Mouse (Mus musculus) limb, embryonic 11.5 days (tissue): ENCODE results near the gene Timm17a. TPM values are rescaled to one million over a fixed set of nuclear protein-coding genes. Genes with fewer than 3 reads are reported as not detected.

Source experiments
- ATAC-seq: fragments of 200-750 bp; cut with Nextera tagmentation; 2 replicates; pipeline ENCODE4 v1.8.0; 2017; ENCODE audit warnings: low read depth; ENCODE audit not compliant: insufficient number of reproducible peaks, low FRiP score, low TSS enrichment
- DNase-seq: peaks from one replicate; pipeline ENCODE4 v3.0.0-alpha.2; 2015; ENCODE audit warnings: low spot score
- H3K27ac ChIP-seq: fragments of 300-500 bp; sonication (generic); replicated peaks from 2 replicates; pipeline ENCODE4 v1.5.1; 2014; ENCODE audit warnings: low read depth, mild to moderate bottlenecking, low read length
- H3K27me3 ChIP-seq: fragments of 300-500 bp; sonication (generic); 2 replicates; pipeline ENCODE4 v1.6.1; 2014; ENCODE audit warnings: mild to moderate bottlenecking, low read length, mixed read lengths; ENCODE audit not compliant: control insufficient read depth, insufficient read depth
- H3K36me3 ChIP-seq: fragments of 300-500 bp; sonication (generic); 2 replicates; pipeline ENCODE4 v1.6.1; 2014; ENCODE audit warnings: mild to moderate bottlenecking, low read length, moderate library complexity, mixed read lengths; ENCODE audit not compliant: control insufficient read depth, insufficient read depth
- H3K4me1 ChIP-seq: fragments of 300-500 bp; sonication (generic); 2 replicates; pipeline ENCODE4 v1.6.1; 2014; ENCODE audit warnings: low read length, mixed read lengths; ENCODE audit not compliant: control insufficient read depth, insufficient read depth
- H3K4me2 ChIP-seq: fragments of 300-500 bp; sonication (generic); 2 replicates; pipeline ENCODE4 v1.6.1; 2014; ENCODE audit warnings: low read depth, mild to moderate bottlenecking, moderate library complexity; ENCODE audit not compliant: severe bottlenecking
- H3K4me3 ChIP-seq: fragments of 300-500 bp; sonication (generic); 2 replicates; pipeline ENCODE4 v1.5.1; 2014; ENCODE audit warnings: low read depth, low read length
- H3K9ac ChIP-seq: fragments of 300-500 bp; sonication (generic); 2 replicates; pipeline ENCODE4 v1.6.1; 2014; ENCODE audit warnings: mild to moderate bottlenecking, low read length
- H3K9me3 ChIP-seq: fragments of 300-500 bp; sonication (generic); 2 replicates; pipeline ENCODE4 v1.6.1; 2016; ENCODE audit warnings: low read length; ENCODE audit not compliant: control insufficient read depth
- WGBS: fragments of 180-500 bp; shearing (Covaris S2); extraction: QIAGEN DNeasy Blood & Tissue Kit; methylation state at CpG from one replicate; pipeline ENCODE4 v1.1.7; 2014; 5-methylcytosine and 5-hydroxymethylcytosine counted together
- polyA plus RNA-seq: library from polyadenylated mRNA; unstranded; fragments of >200 nt; fragmentation: Nextera tagmentation; extraction: Ambion mirVana; gene quantifications from 2 replicates; pipeline ENCODE4 v1.2.1, GENCODE M21; 2014

The Timm17a gene
- polyA plus RNA-seq, 1 experiment from 2014 or later: 189 TPM

DNA sequence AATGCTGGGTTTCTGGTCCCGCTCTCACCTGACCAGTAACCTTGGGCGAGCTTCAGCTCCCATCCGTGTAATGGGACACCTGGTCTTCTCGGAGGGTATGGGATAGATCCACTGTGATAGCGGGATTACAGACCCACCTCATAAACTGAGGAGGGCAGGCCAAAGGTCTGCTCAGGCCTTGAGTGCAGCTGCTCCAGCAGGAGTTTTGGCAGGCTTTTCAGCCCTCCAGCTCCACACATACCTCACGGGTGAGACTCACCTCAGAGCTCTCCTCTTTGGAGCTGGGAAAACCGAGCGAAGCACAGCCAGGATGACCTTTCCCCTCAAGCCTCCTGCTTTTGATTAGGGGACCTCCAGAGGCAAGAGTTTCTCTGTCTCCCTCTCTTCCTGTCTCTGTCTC lies 62.2 kb downstream of the Timm17a start:
- Histone ChIP-seq H3K4me1 (peaks cover 14% of the 10 kb centered on the region), H3K27ac (no peak overlapping the region), H3K4me2 (no peak overlapping the region), H3K9me3 (no peaks in the 10 kb centered on the region), H3K9ac (no peak overlapping the region), H3K36me3 (no peaks in the 10 kb centered on the region), H3K4me3 (no peak overlapping the region), H3K27me3 (0 out of 2 replicates have a peak, but pooled peaks cover 2% of the 10 kb centered on the region)
- DNase-seq (no peak), ATAC-seq (no peak)
- WGBS: 56% methylated on average over 8 of the region's 8 CpGs

DNA sequence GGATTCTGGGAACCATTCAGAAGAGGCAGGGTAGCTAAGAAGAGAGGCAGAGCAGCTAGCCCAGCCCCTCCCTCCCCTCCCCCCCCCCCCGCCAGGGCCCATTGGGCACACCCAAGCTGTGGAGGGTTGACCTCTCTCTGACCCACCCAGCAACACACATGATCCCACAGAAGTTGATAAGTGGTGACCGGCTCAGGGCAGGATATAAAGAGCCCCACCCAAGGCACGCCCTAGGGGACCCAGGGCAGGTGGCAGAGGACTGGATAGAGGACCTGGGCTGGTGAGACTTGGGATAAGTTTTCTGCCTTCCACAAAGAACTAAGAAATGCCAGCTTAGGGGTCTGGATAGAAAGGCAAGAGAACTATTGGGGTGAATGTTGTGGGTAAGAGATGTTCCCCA lies 62.9 kb downstream of the Timm17a start:
- Histone ChIP-seq H3K4me1 (peaks cover 14% of the 10 kb centered on the region), H3K4me3 (no peak overlapping the region), H3K27me3 (0 out of 2 replicates have a peak, but pooled peaks cover 2% of the 10 kb centered on the region), H3K9ac (no peak overlapping the region), H3K4me2 (no peak overlapping the region), H3K27ac (no peak overlapping the region), H3K36me3 (no peaks in the 10 kb centered on the region), H3K9me3 (no peaks in the 10 kb centered on the region)
- ATAC-seq (no peak), DNase-seq (no peak)
- WGBS: 80% methylated on average over 2 of the region's 3 CpGs

DNA sequence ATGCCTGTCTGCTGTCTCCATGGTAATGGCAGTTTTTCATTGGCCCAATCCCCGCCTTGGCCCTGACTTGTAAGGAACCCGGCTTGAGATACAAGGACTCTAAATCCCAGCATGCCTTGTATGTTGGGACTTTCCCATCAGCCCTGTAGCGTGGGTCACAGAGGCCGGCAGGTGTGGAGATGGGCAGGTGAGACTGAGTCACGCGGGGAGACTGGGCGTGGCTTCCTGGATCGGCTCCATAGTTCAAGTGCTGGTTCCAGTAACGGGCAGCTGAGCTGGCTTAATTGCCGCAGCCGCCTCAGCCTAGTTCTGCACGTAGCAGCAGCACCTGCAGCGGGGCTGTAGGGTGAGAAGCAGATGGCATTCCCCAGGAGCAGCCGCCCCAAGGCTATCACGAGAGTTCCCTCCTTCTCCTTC lies 65.1 kb downstream of the Timm17a start:
- H3K27ac ChIP-seq: no peak overlapping the region
- WGBS: 3% methylated on average over 15 of the region's 15 CpGs
- no peak overlapping the region for H3K4me3 ChIP-seq
- peaks cover 14% of the 10 kb centered on the region for H3K4me1 ChIP-seq
- H3K9me3 ChIP-seq: no peaks in the 10 kb centered on the region
- ATAC-seq (0 out of 2 replicates have a peak, but pooled peaks have one; percentile 39), DNase-seq (peak; percentile 55)
- peak overlapping the region; percentile 36; the same call in 1 of the 2 replicates for H3K4me2 ChIP-seq
- H3K27me3 ChIP-seq: 0 out of 2 replicates have a peak, but pooled peaks cover 2% of the 10 kb centered on the region
- no peak overlapping the region for H3K9ac ChIP-seq
- H3K36me3 ChIP-seq: no peaks in the 10 kb centered on the region

Other genes starting within 250 kb of the Timm17a start
- gene Lgr6, start 208.5 kb downstream of the Timm17a start, polyA plus RNA-seq: 0.49 and 0.67 TPM in 2 replicates
- 1.3 TPM in 2 replicates for gene Ptpn7, start 181.1 kb downstream of the Timm17a start, polyA plus RNA-seq
- gene Arl8a, start 167.0 kb downstream of the Timm17a start, polyA plus RNA-seq: 40.8 and 44.9 TPM in 2 replicates
- gene Gpr37l1, start 146.1 kb downstream of the Timm17a start, polyA plus RNA-seq: 0.12 TPM in 1 of 2 replicates, not detected in the other
- gene Elf3, start 55.2 kb downstream of the Timm17a start, polyA plus RNA-seq: 7.4 and 7.9 TPM in 2 replicates
- 108 and 112 TPM in 2 replicates for gene Rnpep, start 29.7 kb downstream of the Timm17a start, polyA plus RNA-seq
- gene Lmod1, start 11.0 kb upstream of the Timm17a start, polyA plus RNA-seq: 0.27 and 0.39 TPM in 2 replicates
- 36.8 and 40.3 TPM in 2 replicates for gene Shisa4, start 61.5 kb upstream of the Timm17a start, polyA plus RNA-seq
- 191 and 214 TPM in 2 replicates for gene Ipo9, start 116.7 kb upstream of the Timm17a start, polyA plus RNA-seq